Mouse (Mus musculus) lung, postnatal 0 days (tissue): ENCODE measurements around the gene Sult1d1. TPM values are rescaled to one million over a fixed set of nuclear protein-coding genes. Genes with fewer than 3 reads are reported as not detected.
"Not testable (repeated sequence)": the region's sequence is repeated elsewhere in the genome, so short reads cannot be mapped to it uniquely, and the experiment has no call there.

Experiments used
- ATAC-seq: fragments of 200-750 bp; cut with Nextera tagmentation; 2 replicates; pipeline ENCODE4 v1.8.0; 2017; ENCODE audit warnings: moderate library complexity
- DNase-seq: peaks from one replicate; pipeline ENCODE4 v3.0.0-alpha.2; 2016; ENCODE audit warnings: low spot score
- H3K27ac ChIP-seq: fragments of 300-500 bp; sonication (generic); 2 replicates; pipeline ENCODE4 v1.5.1; 2014; ENCODE audit warnings: antibody characterized with exemption, mild to moderate bottlenecking, low read length, mixed read lengths
- H3K27me3 ChIP-seq: fragments of 300-500 bp; sonication (generic); replicated peaks from 2 replicates; pipeline ENCODE4 v1.6.1; 2014; ENCODE audit warnings: low read length, mixed read lengths; ENCODE audit not compliant: insufficient read depth
- H3K36me3 ChIP-seq: fragments of 300-500 bp; sonication (generic); 2 replicates; pipeline ENCODE4 v1.6.1; 2014; ENCODE audit warnings: low read length, mixed read lengths; ENCODE audit not compliant: insufficient read depth
- H3K4me1 ChIP-seq: fragments of 300-500 bp; sonication (generic); 2 replicates; pipeline ENCODE4 v1.6.1; 2014; ENCODE audit warnings: antibody characterized with exemption, low read depth, low read length, mixed read lengths; ENCODE audit not compliant: insufficient read depth
- H3K4me2 ChIP-seq: fragments of 300-500 bp; sonication (generic); replicated peaks from 2 replicates; pipeline ENCODE4 v1.6.1; 2014; ENCODE audit warnings: low read depth, mild to moderate bottlenecking, low read length, moderate library complexity, mixed read lengths
- H3K4me3 ChIP-seq: fragments of 300-500 bp; sonication (generic); 2 replicates; pipeline ENCODE4 v1.5.1; 2014; ENCODE audit warnings: low read depth, low read length
- H3K9ac ChIP-seq: fragments of 300-500 bp; sonication (generic); replicated peaks from 2 replicates; pipeline ENCODE4 v1.6.1; 2014; ENCODE audit warnings: low read depth, mild to moderate bottlenecking
- H3K9me3 ChIP-seq: fragments of 300-500 bp; sonication (generic); 2 replicates; pipeline ENCODE4 v1.6.1; 2016; ENCODE audit warnings: low read length, mixed read lengths
- CTCF ChIP-seq: IDR thresholded peaks from 2 replicates; pipeline ENCODE4 v1.5.1; 2016; ENCODE audit warnings: antibody characterized with exemption, mild to moderate bottlenecking
- EP300 ChIP-seq: IDR thresholded peaks from 2 replicates; pipeline ENCODE4 v1.6.1; 2016; ENCODE audit warnings: antibody characterized with exemption, mild to moderate bottlenecking, control low read depth
- WGBS: fragments of 180-500 bp; shearing (Covaris S2); extraction: QIAGEN DNeasy Blood & Tissue Kit; methylation state at CpG from one replicate; pipeline ENCODE4 v1.1.7; 2014; 5-methylcytosine and 5-hydroxymethylcytosine counted together
- polyA plus RNA-seq: library from polyadenylated mRNA; unstranded; fragments of >200 nt; fragmentation: Nextera tagmentation; extraction: Ambion mirVana; gene quantifications from 2 replicates; pipeline ENCODE4 v1.2.1, GENCODE M21; 2015

The Sult1d1 gene
- polyA plus RNA-seq, 1 experiment from 2014 or later, result 0.21 TPM

- TF ChIP-seq CTCF (no peak), EP300 (no peak)
- H3K36me3 ChIP-seq, result no peaks in the 10 kb centered on the region
- H3K9ac ChIP-seq, result no peak overlapping the region
- 66% methylated on average over 5 of the region's 5 CpGs for WGBS
- H3K9me3 ChIP-seq, result no peaks in the 10 kb centered on the region
- H3K4me3 ChIP-seq, result no peak overlapping the region
- H3K27me3 ChIP-seq, result no peaks in the 10 kb centered on the region
- no peaks in the 10 kb centered on the region for H3K4me1 ChIP-seq
- H3K4me2 ChIP-seq, result no peak overlapping the region
- ATAC-seq (no peak), DNase-seq (no peak)
- no peak overlapping the region for H3K27ac ChIP-seq
These were observed 8.7 kb downstream of the Sult1d1 start for GRCm38 (mm10) chr5:87560145-87560544.

DNA sequence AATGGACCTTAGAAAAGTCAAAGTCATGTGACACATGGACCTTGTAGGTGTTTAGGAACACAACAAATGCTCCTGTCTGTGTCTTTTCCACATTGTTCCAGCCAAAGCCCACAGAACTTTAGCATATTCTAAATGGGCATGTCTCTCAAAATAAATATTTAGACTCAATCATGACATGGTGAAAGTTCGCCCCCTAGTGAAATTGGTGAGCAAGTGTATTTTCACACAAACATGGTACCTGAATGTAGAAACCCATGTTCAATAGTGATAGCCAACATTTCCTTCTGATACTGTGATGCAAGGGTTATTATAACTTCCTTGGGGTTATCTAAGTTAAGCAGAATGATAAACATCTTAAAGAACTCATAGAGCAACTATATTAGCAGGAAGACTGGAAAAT, 17.9 kb downstream of the Sult1d1 start:
- WGBS, result 18% methylated on average over 1 of the region's 1 CpGs
- TF ChIP-seq EP300, result no peak
- Histone ChIP-seq H3K27ac (no peak overlapping the region), H3K27me3 (no peaks in the 10 kb centered on the region), H3K9me3 (no peaks in the 10 kb centered on the region), H3K9ac (no peak overlapping the region), H3K4me3 (no peak overlapping the region), H3K36me3 (no peaks in the 10 kb centered on the region), H3K4me2 (no peak overlapping the region), H3K4me1 (no peaks in the 10 kb centered on the region)
- DNase-seq (no peak), ATAC-seq (no peak)

DNA sequence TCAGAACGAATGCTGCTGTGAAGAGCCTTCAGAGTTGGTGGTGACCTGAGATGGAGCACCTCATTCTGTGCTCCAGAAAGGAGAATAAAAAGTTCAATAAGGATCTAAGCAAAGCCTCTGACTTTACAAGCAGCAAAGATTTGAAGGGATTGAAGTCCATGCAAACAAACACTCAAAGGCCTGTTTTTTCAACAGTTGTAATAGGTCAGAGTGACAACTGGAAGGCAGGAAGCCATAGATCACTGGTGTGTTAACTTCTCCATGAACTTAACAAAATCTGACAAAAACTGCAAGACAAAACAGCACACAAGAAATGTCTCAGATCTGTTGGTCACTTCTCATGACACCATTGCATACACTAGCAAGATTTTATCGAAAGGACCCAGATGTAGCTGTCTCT, 30.7 kb downstream of the Sult1d1 start, which contains the start of gene Sult1b1:
Sult1b1 (minus strand) TSS at position 85 of the 400 bp plus-strand sequence.
- no peaks in the 10 kb centered on the region for H3K27me3 ChIP-seq
- no peak within 1 kb of the TSS for H3K27ac ChIP-seq
- H3K4me2 ChIP-seq, result no peak within 1 kb of the TSS
- ATAC-seq (no peak), DNase-seq (no peak)
- H3K9me3 ChIP-seq, result no peaks in the 10 kb centered on the region
- TF ChIP-seq EP300, result no peak
- TF ChIP-seq CTCF, result no peak
- no peaks in the 10 kb centered on the region for H3K36me3 ChIP-seq
- WGBS, result 59% methylated on average over 2 of the region's 2 CpGs
- H3K4me1 ChIP-seq, result no peaks in the 10 kb centered on the region
- H3K4me3 ChIP-seq, result no peak within 1 kb of the TSS
- H3K9ac ChIP-seq, result no peak within 1 kb of the TSS

GRCm38 (mm10) chr5:87535994-87536644, 32.7 kb downstream of the Sult1d1 start:
- ATAC-seq (no peak), DNase-seq (no peak)
- no peak overlapping the region for H3K27ac ChIP-seq
- no peaks in the 10 kb centered on the region for H3K4me1 ChIP-seq
- no peak overlapping the region for H3K9ac ChIP-seq
- no peak overlapping the region for H3K4me3 ChIP-seq
- H3K27me3 ChIP-seq, result no peaks in the 10 kb centered on the region
- no peaks in the 10 kb centered on the region for H3K9me3 ChIP-seq
- no peak overlapping the region for H3K4me2 ChIP-seq
- WGBS, result 76% methylated on average over 4 of the region's 4 CpGs
- no peaks in the 10 kb centered on the region for H3K36me3 ChIP-seq
- TF ChIP-seq EP300 (no peak), CTCF (no peak)

DNA sequence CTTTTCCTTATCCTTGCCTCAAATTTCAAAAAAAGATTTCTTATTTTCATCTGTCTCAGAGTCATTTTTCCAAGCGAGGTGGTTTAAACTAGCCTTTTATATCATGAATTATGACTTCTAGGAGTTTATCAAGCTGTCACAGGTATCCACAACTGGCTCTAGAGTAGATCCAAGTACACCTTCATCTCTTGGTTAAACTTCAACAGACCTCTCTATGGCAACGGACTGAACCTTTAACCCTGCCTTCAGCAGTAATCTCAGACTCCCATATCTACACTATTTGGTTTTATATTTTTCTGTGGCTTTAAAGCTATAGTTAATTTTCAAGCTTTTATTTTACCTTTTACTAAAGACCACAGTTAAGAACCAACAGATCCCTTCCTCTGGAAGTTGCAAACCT, 36.5 kb downstream of the Sult1d1 start:
- Histone ChIP-seq H3K9ac (no peak overlapping the region), H3K4me3 (no peak overlapping the region), H3K27ac (no peak overlapping the region), H3K27me3 (no peaks in the 10 kb centered on the region), H3K4me2 (no peak overlapping the region), H3K4me1 (no peaks in the 10 kb centered on the region), H3K36me3 (no peaks in the 10 kb centered on the region), H3K9me3 (no peaks in the 10 kb centered on the region)
- WGBS, result 42% methylated on average over 2 of the region's 2 CpGs
- DNase-seq (no peak), ATAC-seq (no peak)
- TF ChIP-seq EP300 (no peak), CTCF (no peak)

DNA sequence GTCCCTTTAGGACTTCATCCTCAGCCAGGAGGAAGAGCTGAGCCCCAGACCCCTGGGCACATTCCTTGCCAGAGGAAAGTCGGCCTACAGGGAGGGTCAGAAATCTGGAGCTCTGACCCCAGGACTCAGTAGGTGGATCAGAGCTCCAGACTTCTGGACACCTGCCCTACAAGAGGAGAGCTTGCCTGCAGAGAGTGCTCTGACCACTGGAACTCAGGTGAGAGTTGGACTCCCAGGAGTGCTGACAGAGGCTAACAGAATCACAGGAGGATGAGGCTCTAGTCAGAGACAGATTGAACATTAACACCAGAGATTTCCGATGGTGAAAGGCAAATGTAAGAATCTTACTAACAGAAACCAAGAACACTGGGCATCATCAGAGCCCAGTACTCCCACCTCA, 45.3 kb downstream of the Sult1d1 start:
- not testable (repeated sequence) for H3K4me3 ChIP-seq, H3K4me2 ChIP-seq, ATAC-seq, H3K4me1 ChIP-seq, H3K27ac ChIP-seq, H3K36me3 ChIP-seq, H3K27me3 ChIP-seq, DNase-seq, H3K9me3 ChIP-seq, H3K9ac ChIP-seq
- WGBS, result 82% methylated on average over 2 of the region's 2 CpGs
